Mouse (Mus musculus) liver, adult 10 weeks (tissue): Measurements from ENCODE around the gene Ncapg2. TPM values are rescaled to one million over a fixed set of nuclear protein-coding genes. Genes with fewer than 3 reads are reported as not detected.

ENCODE experiments used
- polyA plus RNA-seq: library from polyadenylated mRNA; stranded (reverse); fragments of 350-450 nt; fragmentation: Illumina TruSeq; extraction: RNeasy Lipid Tissue Mini Kit (QIAGEN cat#74804); gene quantifications from one replicate; pipeline ENCODE4 v1.2.3, GENCODE M21; 2014; ENCODE audit warnings: low read depth, low replicate concordance

Gene Ncapg2
- 2.0 TPM for polyA plus RNA-seq

GRCm38 (mm10) chr12:116405045-116405835, at the start of gene Ncapg2:
Ncapg2 (plus strand) TSS chr12:116405402.

GRCm38 (mm10) chr12:116485591-116486403, 80.6 kb downstream of the Ncapg2 start, which contains the start of gene Ptprn2:
Ptprn2 (plus strand) TSS chr12:116485720.

Other genes starting within 250 kb of the Ncapg2 start
- gene Wdr60, start 142.4 kb upstream of the Ncapg2 start, polyA plus RNA-seq: 3.7 TPM
- not detected for gene Gm11027, start 130.0 kb upstream of the Ncapg2 start, polyA plus RNA-seq
- 28.3 TPM for gene Esyt2, start 124.2 kb upstream of the Ncapg2 start, polyA plus RNA-seq
- gene Ptprn2, start 80.3 kb downstream of the Ncapg2 start, polyA plus RNA-seq: not detected